Mouse (Mus musculus): ENCODE results near the gene Gadd45a.

The Gadd45a gene

GRCm38 (mm10) chr6:67036837-67037628, at the start of gene Gadd45a:
TSS of gene Gadd45a (minus strand) at chr6:67037457.
- DNase-seq (ENCODE audit: low spot score in 2 of 2) = peak; percentile 89 to 95

- DNase-seq (ENCODE audit: low spot score in 2 of 2) = no peak
Observed at GRCm38 (mm10) chr6:67085850-67086437, 48.7 kb upstream of the Gadd45a start.

GRCm38 (mm10) chr6:67084465-67084864, 47.2 kb upstream of the Gadd45a start:
- DNase-seq (ENCODE audit: low spot score in 2 of 2) = no peak

- no peak for DNase-seq (ENCODE audit: low spot score in 2 of 2)
Observed at GRCm38 (mm10) chr6:67081141-67081540, 43.9 kb upstream of the Gadd45a start.

- DNase-seq (ENCODE audit: low spot score in 2 of 2) = no peak
Observed at GRCm38 (mm10) chr6:67078076-67078475, 40.8 kb upstream of the Gadd45a start.

GRCm38 (mm10) chr6:67077477-67077876, 40.2 kb upstream of the Gadd45a start:
- DNase-seq (ENCODE audit: low spot score in 2 of 2) = no peak

GRCm38 (mm10) chr6:67076348-67076747, 39.1 kb upstream of the Gadd45a start:
- no peak for DNase-seq (ENCODE audit: low spot score in 2 of 2)

- DNase-seq (ENCODE audit: low spot score in 2 of 2) = no peak
Observed at GRCm38 (mm10) chr6:67074868-67075267, 37.6 kb upstream of the Gadd45a start.

GRCm38 (mm10) chr6:67073929-67074328, 36.7 kb upstream of the Gadd45a start:
- no peak for DNase-seq (ENCODE audit: low spot score in 2 of 2)

- DNase-seq (ENCODE audit: low spot score in 2 of 2) = no peak
Observed at GRCm38 (mm10) chr6:67073446-67073845, 36.2 kb upstream of the Gadd45a start.

- DNase-seq (ENCODE audit: low spot score in 2 of 2) = no peak
Observed at GRCm38 (mm10) chr6:67071615-67072014, 34.4 kb upstream of the Gadd45a start.

- no peak for DNase-seq (ENCODE audit: low spot score in 2 of 2)
Observed at GRCm38 (mm10) chr6:67069800-67070315, 32.6 kb upstream of the Gadd45a start.

GRCm38 (mm10) chr6:67069219-67069762, 32.0 kb upstream of the Gadd45a start:
- no peak for DNase-seq (ENCODE audit: low spot score in 2 of 2)

GRCm38 (mm10) chr6:67060057-67060456, 22.8 kb upstream of the Gadd45a start:
- no peak for DNase-seq (ENCODE audit: low spot score in 2 of 2)

GRCm38 (mm10) chr6:67057991-67058696, 20.9 kb upstream of the Gadd45a start:
- no peak for DNase-seq (ENCODE audit: low spot score in 2 of 2)

GRCm38 (mm10) chr6:67057574-67057973, 20.3 kb upstream of the Gadd45a start:
- DNase-seq (ENCODE audit: low spot score in 2 of 2) = no peak

GRCm38 (mm10) chr6:67056889-67057564, 19.8 kb upstream of the Gadd45a start:
- DNase-seq (ENCODE audit: low spot score in 2 of 2) = no peak

- no peak for DNase-seq (ENCODE audit: low spot score in 2 of 2)
Observed at GRCm38 (mm10) chr6:67056108-67056888, 19.0 kb upstream of the Gadd45a start.

- DNase-seq (ENCODE audit: low spot score in 2 of 2) = no peak
Observed at GRCm38 (mm10) chr6:67050063-67050462, 12.8 kb upstream of the Gadd45a start.

- no peak for DNase-seq (ENCODE audit: low spot score in 2 of 2)
Observed at GRCm38 (mm10) chr6:67049695-67050038, 12.4 kb upstream of the Gadd45a start.
